Mouse (Mus musculus): Measurements from ENCODE around the gene Ifitm2. TPM values are rescaled to one million over a fixed set of nuclear protein-coding genes. Genes with fewer than 3 reads are reported as not detected.

Gene Ifitm2
- polyA plus RNA-seq, 1 experiment from 2014 or later: 198 TPM

DNA sequence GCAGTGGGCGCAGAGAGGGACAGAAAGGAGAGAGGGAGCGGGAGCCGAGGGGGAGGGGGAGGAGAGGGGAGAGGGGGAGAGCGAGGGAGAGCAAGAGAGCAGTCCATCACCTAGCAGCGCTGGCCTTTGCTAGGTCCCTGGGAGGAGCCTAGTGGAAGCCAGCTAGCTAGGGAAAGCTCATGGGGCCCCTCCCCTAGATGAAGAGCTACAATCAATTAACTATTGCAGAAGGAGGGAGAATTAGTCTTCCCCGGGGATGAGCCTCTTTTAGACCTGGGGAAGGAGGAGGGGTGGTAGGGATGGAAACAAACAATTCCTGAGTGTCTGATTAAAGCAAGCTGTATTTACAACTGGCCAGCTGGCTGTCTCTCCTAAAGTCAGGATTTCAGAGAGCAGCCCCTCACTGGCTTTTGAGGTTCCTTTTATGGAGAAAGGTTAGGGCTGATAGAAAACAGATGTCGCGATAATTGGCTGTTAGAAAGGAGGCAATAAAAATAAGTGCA is 16.1 kb downstream of the Ifitm2 start:
- ATAC-seq (ENCODE audit: low FRiP score, low read depth): no peak
- Histone ChIP-seq H3K9ac (replicated peaks) (no peak overlapping the region), H3K9me3 (no peaks in the 10 kb centered on the region), H3K4me2 (replicated peaks) (no peak overlapping the region; the same call in 1 of the 2 replicates), H3K36me3 (no peaks in the 10 kb centered on the region), H3K4me1 (peaks cover 17% of the 10 kb centered on the region), H3K4me3 (no peak overlapping the region), H3K27ac (replicated peaks) (no peak overlapping the region), H3K27me3 (0 out of 2 replicates have a peak, but pooled peaks cover 4% of the 10 kb centered on the region)
- 7% methylated on average over 7 of the region's 8 CpGs for WGBS

DNA sequence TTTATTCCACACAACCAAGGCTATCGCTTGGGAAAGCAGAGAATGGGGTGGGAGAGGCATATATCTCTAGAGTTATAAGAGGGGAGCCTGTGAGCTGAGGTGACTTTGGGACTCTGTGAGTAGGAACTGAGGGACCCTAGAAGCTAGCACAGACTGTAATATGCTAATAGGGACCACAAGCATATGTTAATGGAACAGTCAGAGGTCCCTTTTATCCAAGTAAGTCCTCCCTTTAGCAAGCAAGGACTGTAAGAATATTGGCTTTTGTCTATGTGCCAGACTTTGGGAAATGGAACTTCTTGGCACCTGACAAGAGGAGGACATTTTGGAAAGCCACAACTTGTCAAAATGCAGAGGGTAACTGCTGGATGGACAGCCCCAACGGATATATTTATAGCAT is 16.9 kb downstream of the Ifitm2 start:
- no peak for ATAC-seq (ENCODE audit: low FRiP score, low read depth)
- Histone ChIP-seq H3K27me3 (0 out of 2 replicates have a peak, but pooled peaks cover 4% of the 10 kb centered on the region), H3K36me3 (no peaks in the 10 kb centered on the region), H3K9me3 (no peaks in the 10 kb centered on the region), H3K9ac (replicated peaks) (no peak overlapping the region), H3K4me2 (replicated peaks) (no peak overlapping the region), H3K27ac (replicated peaks) (no peak overlapping the region), H3K4me3 (no peak overlapping the region), H3K4me1 (peaks cover 17% of the 10 kb centered on the region)
- WGBS: 21% methylated on average over 2 of the region's 2 CpGs

DNA sequence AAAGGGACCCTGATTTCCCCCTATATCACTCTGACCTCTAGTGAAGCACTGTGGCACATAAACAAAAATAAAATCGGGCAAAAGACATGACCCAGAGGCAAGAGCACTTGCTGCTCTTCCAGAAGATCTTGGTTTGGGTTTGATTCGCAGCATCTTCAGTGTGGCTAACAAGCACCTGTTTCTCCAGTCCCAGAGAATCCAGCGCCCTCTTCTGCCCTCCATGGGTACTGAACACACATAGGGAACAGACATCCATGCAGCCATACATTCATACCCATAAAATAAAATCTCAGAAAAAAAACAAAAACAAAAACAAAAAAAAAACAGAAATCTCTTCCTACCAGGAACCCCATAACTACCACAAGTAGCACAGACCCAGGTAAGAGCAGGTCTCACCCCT is 17.4 kb downstream of the Ifitm2 start:
- WGBS: 44% methylated on average over 3 of the region's 3 CpGs
- H3K27ac ChIP-seq (replicated peaks): no peak overlapping the region
- H3K4me1 ChIP-seq: peaks cover 17% of the 10 kb centered on the region
- H3K27me3 ChIP-seq: 0 out of 2 replicates have a peak, but pooled peaks cover 4% of the 10 kb centered on the region
- no peak for ATAC-seq (ENCODE audit: low FRiP score, low read depth)
- no peaks in the 10 kb centered on the region for H3K36me3 ChIP-seq
- H3K9me3 ChIP-seq: no peaks in the 10 kb centered on the region
- no peak overlapping the region for H3K9ac ChIP-seq (replicated peaks)
- H3K4me2 ChIP-seq (replicated peaks): no peak overlapping the region
- H3K4me3 ChIP-seq: no peak overlapping the region

DNA sequence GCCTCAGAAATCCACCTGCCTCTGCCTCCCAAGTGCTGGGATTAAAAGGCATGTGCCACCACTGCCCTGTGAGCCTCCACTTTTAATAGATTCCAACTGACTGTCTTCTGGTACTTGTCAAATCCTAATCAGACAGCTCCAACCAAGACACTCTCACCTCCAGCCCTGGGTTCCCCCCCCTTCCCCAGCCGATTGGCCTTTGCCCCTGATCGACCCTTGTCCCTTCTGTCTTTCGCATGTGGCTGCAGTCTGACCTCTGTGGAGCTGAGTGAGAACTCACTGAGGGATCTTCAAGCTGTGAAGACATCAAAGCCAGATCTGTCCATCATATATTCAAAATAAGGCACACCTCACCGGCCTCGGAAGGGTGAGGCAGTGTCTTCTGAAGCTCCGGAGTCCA is 28.6 kb downstream of the Ifitm2 start:
- ATAC-seq (ENCODE audit: low FRiP score, low read depth): no peak
- no peak overlapping the region for H3K4me2 ChIP-seq (replicated peaks)
- peaks cover 38% of the 10 kb centered on the region for H3K27me3 ChIP-seq
- no peak overlapping the region for H3K4me3 ChIP-seq
- no peaks in the 10 kb centered on the region for H3K36me3 ChIP-seq
- no peaks in the 10 kb centered on the region for H3K9me3 ChIP-seq
- H3K4me1 ChIP-seq: peaks cover 14% of the 10 kb centered on the region
- 89% methylated on average over 6 of the region's 6 CpGs for WGBS
- H3K27ac ChIP-seq (replicated peaks): no peak overlapping the region
- H3K9ac ChIP-seq (replicated peaks): no peak overlapping the region

DNA sequence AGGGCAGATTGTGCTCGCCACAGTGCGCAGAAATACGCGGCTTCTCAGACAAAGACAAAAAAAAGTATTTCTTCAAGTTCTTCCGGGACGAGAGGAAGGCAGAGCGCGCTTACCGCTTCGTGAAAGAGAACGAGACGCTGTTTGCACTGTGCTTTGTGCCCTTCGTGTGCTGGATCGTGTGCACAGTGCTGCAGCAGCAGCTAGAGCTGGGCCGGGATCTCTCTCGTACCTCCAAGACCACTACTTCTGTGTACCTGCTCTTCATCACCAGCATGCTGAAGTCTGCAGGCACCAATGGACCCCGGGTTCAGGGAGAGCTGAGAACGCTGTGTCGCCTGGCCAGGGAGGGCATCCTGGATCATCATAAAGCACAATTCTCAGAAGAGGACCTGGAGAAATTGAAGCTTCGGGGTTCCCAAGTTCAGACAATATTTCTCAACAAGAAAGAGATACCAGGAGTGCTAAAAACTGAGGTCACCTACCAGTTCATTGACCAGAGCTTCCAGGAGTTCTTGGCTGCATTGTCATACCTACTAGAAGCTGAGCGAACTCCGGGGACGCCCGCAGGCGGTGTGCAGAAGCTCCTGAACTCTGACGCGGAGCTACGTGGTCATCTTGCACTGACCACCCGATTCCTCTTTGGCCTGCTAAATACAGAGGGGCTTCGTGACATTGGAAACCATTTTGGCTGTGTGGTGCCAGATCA is 32.6 kb downstream of the Ifitm2 start:
- Histone ChIP-seq H3K9ac (replicated peaks) (no peak overlapping the region; the same call in 1 of the 2 replicates), H3K4me3 (peak overlapping the region; percentile 45), H3K4me2 (replicated peaks) (peak overlapping the region; percentile 82), H3K27me3 (peaks cover 74% of the 10 kb centered on the region), H3K4me1 (peaks cover 21% of the 10 kb centered on the region), H3K36me3 (no peaks in the 10 kb centered on the region), H3K27ac (replicated peaks) (no peak overlapping the region), H3K9me3 (no peaks in the 10 kb centered on the region)
- 17% methylated on average over 30 of the region's 30 CpGs for WGBS
- no peak for ATAC-seq (ENCODE audit: low FRiP score, low read depth)

DNA sequence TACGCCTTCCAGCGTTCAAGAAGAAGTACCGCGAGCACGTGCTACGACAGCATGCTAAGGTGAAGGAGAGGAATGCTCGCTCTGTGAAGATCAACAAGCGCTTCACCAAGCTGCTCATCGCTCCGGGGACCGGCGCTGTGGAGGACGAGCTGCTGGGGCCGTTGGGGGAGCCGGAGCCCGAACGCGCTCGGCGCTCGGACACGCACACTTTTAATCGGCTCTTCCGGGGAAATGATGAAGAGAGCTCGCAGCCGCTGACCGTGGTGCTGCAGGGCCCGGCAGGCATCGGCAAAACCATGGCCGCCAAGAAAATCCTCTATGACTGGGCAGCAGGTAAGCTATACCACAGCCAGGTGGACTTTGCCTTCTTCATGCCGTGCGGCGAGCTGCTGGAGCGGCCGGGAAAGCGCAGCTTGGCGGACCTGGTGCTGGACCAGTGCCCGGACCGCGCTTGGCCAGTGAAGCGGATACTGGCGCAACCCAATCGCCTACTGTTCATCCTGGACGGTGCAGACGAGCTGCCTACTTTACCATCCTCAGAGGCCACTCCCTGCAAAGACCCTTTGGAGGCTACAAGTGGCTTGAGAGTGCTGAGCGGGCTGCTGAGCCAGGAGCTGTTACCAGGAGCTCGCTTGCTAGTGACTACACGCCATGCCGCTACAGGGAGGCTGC is 33.3 kb downstream of the Ifitm2 start:
- no peak for ATAC-seq (ENCODE audit: low FRiP score, low read depth)
- no peak overlapping the region; the same call in 1 of the 2 replicates for H3K9ac ChIP-seq (replicated peaks)
- peak overlapping the region; percentile 82 for H3K4me2 ChIP-seq (replicated peaks)
- peaks cover 76% of the 10 kb centered on the region for H3K27me3 ChIP-seq
- H3K36me3 ChIP-seq: no peaks in the 10 kb centered on the region
- no peaks in the 10 kb centered on the region for H3K9me3 ChIP-seq
- WGBS: under 1% methylated on average over 49 of the region's 49 CpGs
- peaks cover 21% of the 10 kb centered on the region for H3K4me1 ChIP-seq
- H3K27ac ChIP-seq (replicated peaks): no peak overlapping the region
- peak overlapping the region; percentile 45 for H3K4me3 ChIP-seq

DNA sequence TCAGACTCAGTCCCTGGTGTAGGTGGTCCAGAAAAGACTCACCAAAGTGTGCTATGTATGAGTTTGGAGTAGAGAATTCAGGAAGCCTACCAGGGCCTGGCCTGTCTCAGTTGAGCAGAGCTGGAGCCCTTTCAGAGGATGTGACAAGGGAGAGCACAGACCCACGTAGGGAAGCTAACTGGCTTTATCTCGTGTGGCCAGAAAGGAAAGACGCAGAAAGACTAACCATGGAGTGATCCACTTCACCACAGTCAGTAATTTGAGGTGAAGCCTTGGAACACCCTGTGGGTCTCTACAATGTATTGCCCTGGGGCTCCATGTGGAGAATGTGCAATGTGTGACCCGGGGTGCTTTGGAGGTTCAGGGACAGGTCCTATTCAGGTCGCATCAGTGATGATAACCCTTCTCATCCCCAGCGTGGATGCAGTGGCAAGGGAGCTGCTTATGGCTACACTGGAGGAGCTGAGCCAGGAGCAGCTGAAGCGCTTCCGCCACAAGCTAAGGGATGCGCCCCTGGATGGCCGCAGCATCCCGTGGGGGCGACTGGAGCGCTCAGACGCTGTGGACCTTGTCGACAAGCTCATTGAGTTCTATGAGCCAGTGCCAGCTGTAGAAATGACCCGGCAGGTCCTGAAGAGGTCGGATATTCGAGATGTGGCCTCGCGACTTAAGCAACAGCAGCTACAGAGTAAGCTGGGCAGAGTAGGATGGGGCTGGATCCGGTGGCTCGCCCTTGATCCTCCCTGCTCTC is 34.4 kb downstream of the Ifitm2 start:
- Histone ChIP-seq H3K36me3 (no peaks in the 10 kb centered on the region), H3K27ac (replicated peaks) (no peak overlapping the region), H3K27me3 (peaks cover 76% of the 10 kb centered on the region), H3K9me3 (no peaks in the 10 kb centered on the region), H3K4me3 (peak overlapping the region; percentile 45; the same call in 1 of the 2 replicates), H3K4me2 (replicated peaks) (no peak overlapping the region; the same call in 1 of the 2 replicates), H3K4me1 (peaks cover 21% of the 10 kb centered on the region), H3K9ac (replicated peaks) (no peak overlapping the region)
- WGBS: 31% methylated on average over 22 of the region's 22 CpGs
- no peak for ATAC-seq (ENCODE audit: low FRiP score, low read depth)

DNA sequence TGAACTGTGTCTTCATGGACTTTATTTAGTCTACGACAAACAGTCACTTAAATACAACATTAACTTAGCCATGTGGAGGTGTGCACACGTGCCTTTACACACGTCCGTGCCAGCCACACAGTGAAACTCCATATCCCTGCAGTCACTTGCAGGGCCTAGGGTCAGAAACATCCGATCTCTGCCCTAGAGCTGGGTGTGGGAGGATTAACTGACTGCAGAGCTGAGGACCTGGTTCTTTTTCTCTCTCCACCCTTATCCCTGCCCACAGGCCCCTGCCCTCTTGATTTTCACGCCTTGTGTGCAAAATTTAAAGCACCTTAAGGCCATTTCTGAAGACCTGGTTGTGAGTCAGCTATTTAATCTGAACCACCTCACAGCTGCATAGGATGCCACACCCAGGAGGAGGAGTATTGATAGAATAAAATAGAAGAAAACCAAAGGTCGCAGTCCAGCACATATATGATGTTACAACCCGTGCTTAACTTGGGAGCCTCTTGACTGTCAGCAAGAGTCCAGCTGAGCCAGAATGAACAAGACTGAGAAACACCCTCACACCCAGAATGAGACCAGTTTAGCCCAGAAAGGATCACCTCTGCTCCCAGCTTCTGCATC is 35.3 kb downstream of the Ifitm2 start, which contains the start of gene Nlrp6:
Nlrp6 (plus strand) TSS at position 485 of the 612 bp plus-strand sequence.
- 75% methylated on average over 8 of the region's 8 CpGs for WGBS
- Histone ChIP-seq H3K27ac (replicated peaks) (no peak within 1 kb of the TSS), H3K9me3 (no peaks in the 10 kb centered on the region), H3K36me3 (no peaks in the 10 kb centered on the region), H3K27me3 (peaks cover 72% of the 10 kb centered on the region), H3K9ac (replicated peaks) (no peak within 1 kb of the TSS), H3K4me2 (replicated peaks) (no peak within 1 kb of the TSS), H3K4me1 (peaks cover 21% of the 10 kb centered on the region), H3K4me3 (0 out of 2 replicates have a peak within 1 kb of the TSS, but pooled peaks have one; percentile 45)
- ATAC-seq (ENCODE audit: low FRiP score, low read depth): no peak

DNA sequence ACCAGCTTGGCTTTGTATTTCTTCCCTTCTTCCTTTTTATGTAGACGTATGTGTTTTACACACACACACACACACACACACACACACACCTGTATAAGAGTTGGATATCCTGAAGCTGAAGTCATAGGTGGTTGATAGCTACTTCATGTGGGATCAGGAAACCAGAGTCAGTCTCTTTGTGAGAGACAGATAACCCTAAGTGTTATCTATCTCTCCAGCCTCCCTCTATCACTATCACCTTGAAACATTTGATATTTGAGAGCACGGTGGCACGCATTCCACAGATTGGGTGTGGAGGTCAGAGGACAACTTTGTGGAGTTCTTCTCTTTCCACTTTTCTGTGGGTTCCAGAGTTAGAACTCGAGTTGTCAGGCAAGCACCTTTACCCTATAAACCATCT is 35.9 kb downstream of the Ifitm2 start:
- Histone ChIP-seq H3K27ac (replicated peaks) (no peak overlapping the region), H3K4me2 (replicated peaks) (no peak overlapping the region), H3K4me1 (peaks cover 21% of the 10 kb centered on the region), H3K27me3 (peaks cover 66% of the 10 kb centered on the region), H3K4me3 (no peak overlapping the region), H3K9ac (replicated peaks) (no peak overlapping the region), H3K9me3 (no peaks in the 10 kb centered on the region), H3K36me3 (no peaks in the 10 kb centered on the region)
- 80% methylated on average over 4 of the region's 4 CpGs for WGBS
- ATAC-seq (ENCODE audit: low FRiP score, low read depth): no peak

DNA sequence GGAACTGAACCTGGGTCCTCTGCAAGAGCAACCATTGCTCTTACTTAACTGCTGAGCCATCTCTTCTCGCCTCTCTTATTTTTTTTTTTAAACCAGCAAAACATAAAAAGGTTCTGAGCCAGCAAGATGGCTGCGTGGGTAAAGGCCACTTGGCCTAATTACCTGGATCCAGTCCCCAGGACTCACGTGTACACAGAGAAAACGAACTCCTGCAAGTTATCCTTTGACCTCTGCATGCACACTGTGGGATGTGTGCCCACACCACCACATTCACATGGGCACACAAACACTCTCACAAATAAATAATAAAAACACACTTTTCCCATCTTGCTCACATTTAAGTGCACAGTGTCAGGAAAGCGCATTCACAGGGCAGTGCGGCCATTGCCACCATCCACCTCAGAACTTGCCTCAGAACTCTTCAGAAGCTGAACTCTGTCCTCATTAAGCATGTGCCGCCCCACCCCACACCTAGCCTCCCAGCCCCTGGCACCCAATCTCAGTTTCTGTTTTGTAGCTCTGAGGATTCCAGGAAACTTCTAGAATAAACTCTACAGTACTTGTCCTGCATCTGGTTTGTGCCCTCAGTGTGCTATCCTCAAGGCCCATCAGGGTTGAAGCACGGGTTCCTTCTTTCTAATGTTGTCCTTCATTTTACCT is 41.6 kb downstream of the Ifitm2 start:
- H3K36me3 ChIP-seq: no peaks in the 10 kb centered on the region
- no peak for ATAC-seq (ENCODE audit: low FRiP score, low read depth)
- no peak overlapping the region for H3K27ac ChIP-seq (replicated peaks)
- H3K27me3 ChIP-seq: peaks cover 18% of the 10 kb centered on the region
- WGBS: 85% methylated on average over 8 of the region's 8 CpGs
- no peaks in the 10 kb centered on the region for H3K9me3 ChIP-seq
- no peak overlapping the region for H3K4me3 ChIP-seq
- H3K4me1 ChIP-seq: peaks cover 1% of the 10 kb centered on the region; the same call in 1 of the 2 replicates
- no peak overlapping the region for H3K9ac ChIP-seq (replicated peaks)
- no peak overlapping the region for H3K4me2 ChIP-seq (replicated peaks)

DNA sequence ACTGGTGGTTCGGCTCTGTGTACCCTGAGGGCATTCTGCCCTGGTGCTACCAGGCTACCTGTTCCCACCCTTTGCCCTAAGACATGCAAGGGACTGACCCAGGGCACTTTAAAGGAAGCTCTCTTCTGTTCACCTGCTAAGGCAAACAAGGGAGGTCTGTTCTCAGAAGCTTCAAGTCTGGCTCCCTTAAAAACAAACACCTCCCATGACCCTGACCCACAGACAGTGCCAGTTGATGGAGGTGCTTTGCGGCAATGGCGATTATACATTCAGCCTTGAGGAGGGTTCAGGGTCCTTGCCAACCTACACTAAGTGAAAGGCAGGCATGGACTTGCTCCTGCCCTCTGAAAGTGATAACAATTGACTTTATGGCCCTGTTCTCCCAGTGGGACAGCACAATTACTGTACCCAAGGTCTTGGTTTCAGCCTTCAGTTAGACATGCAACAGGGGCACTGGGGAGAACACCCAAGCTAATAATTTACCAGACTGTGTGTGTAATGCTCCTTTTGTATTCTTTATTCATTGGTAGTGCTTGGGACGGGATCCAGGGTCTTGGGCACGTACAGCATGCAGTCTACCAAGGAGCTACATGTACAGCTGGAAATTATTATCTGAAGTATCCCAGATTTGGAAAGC is 42.8 kb downstream of the Ifitm2 start:
- H3K27me3 ChIP-seq: peaks cover 16% of the 10 kb centered on the region
- H3K27ac ChIP-seq (replicated peaks): no peak overlapping the region
- H3K4me1 ChIP-seq: peaks cover 8% of the 10 kb centered on the region
- H3K4me3 ChIP-seq: no peak overlapping the region
- no peak overlapping the region for H3K9ac ChIP-seq (replicated peaks)
- no peak overlapping the region for H3K4me2 ChIP-seq (replicated peaks)
- WGBS: 77% methylated on average over 5 of the region's 5 CpGs
- H3K36me3 ChIP-seq: no peaks in the 10 kb centered on the region
- H3K9me3 ChIP-seq: no peaks in the 10 kb centered on the region
- ATAC-seq (ENCODE audit: low FRiP score, low read depth): no peak
